Mouse (Mus musculus): ENCODE data around the gene Blm. TPM values are rescaled to one million over a fixed set of nuclear protein-coding genes. Genes with fewer than 3 reads are reported as not detected.

Blm gene
- polyA plus RNA-seq, 1 experiment = 150 TPM

GRCm38 (mm10) chr7:80455505-80456160 lies 79.3 kb downstream of the Blm start:
- Histone ChIP-seq H3K4me3 (replicated peaks) (peak overlapping the region; percentile 62), H3K9me3 (no peaks in the 10 kb centered on the region), H3K4me1 (peaks cover 91% of the 10 kb centered on the region), H3K36me3 (replicated peaks; ENCODE audit: low read length) (peaks cover 92% of the 10 kb centered on the region), H3K27me3 (replicated peaks) (no peaks in the 10 kb centered on the region)
- TF ChIP-seq GATA1 (IDR thresholded peaks at IDR 0.05; ENCODE audit: borderline replicate concordance, low read length) (no peak), FLI1 (IDR thresholded peaks at IDR 0.05; ENCODE audit: low read length) (no peak)

- Histone ChIP-seq H3K36me3 (replicated peaks; ENCODE audit: low read length) (peaks cover 83% of the 10 kb centered on the region), H3K9me3 (no peaks in the 10 kb centered on the region)
- no peak for TF ChIP-seq GATA1 (IDR thresholded peaks at IDR 0.05; ENCODE audit: borderline replicate concordance, low read length)
Measured at GRCm38 (mm10) chr7:80454786-80455185, 80.1 kb downstream of the Blm start.

GRCm38 (mm10) chr7:80453997-80454396 lies 80.9 kb downstream of the Blm start:
- Histone ChIP-seq H3K9me3 (no peaks in the 10 kb centered on the region), H3K4me3 (replicated peaks) (no peak overlapping the region), H3K4me1 (peaks cover 96% of the 10 kb centered on the region), H3K36me3 (replicated peaks; ENCODE audit: low read length) (peaks cover 75% of the 10 kb centered on the region), H3K27me3 (replicated peaks) (no peaks in the 10 kb centered on the region)
- no peak for TF ChIP-seq FLI1 (IDR thresholded peaks at IDR 0.05; ENCODE audit: low read length)

More at GRCm38 (mm10) chr7:80454786-80455185, 80.1 kb downstream of the Blm start:
- Histone ChIP-seq H3K27me3 (replicated peaks) (no peaks in the 10 kb centered on the region), H3K4me3 (replicated peaks) (peak overlapping the region; percentile 18), H3K4me1 (peaks cover 93% of the 10 kb centered on the region)

- H3K36me3 ChIP-seq (replicated peaks; ENCODE audit: low read length) = peaks cover 67% of the 10 kb centered on the region
- peaks cover 97% of the 10 kb centered on the region for H3K4me1 ChIP-seq
- TF ChIP-seq GATA1 (IDR thresholded peaks at IDR 0.05; ENCODE audit: borderline replicate concordance, low read length) (no peak), FLI1 (IDR thresholded peaks at IDR 0.05; ENCODE audit: low read length) (no peak)
- H3K27me3 ChIP-seq (replicated peaks) = no peaks in the 10 kb centered on the region
- H3K4me3 ChIP-seq (replicated peaks) = no peak overlapping the region
- H3K9me3 ChIP-seq = no peaks in the 10 kb centered on the region
Measured at GRCm38 (mm10) chr7:80453121-80453520, 81.8 kb downstream of the Blm start.

- Histone ChIP-seq H3K4me1 (peaks cover 94% of the 10 kb centered on the region), H3K4me3 (replicated peaks) (no peak overlapping the region), H3K36me3 (replicated peaks; ENCODE audit: low read length) (peaks cover 58% of the 10 kb centered on the region), H3K9me3 (no peaks in the 10 kb centered on the region), H3K27me3 (replicated peaks) (no peaks in the 10 kb centered on the region)
- TF ChIP-seq GATA1 (IDR thresholded peaks at IDR 0.05; ENCODE audit: borderline replicate concordance, low read length) = no peak
- no peak for TF ChIP-seq FLI1 (IDR thresholded peaks at IDR 0.05; ENCODE audit: low read length)
Measured at GRCm38 (mm10) chr7:80452241-80452640, 82.7 kb downstream of the Blm start.

GRCm38 (mm10) chr7:80451550-80452232 lies 83.2 kb downstream of the Blm start:
- Histone ChIP-seq H3K27me3 (replicated peaks) (no peaks in the 10 kb centered on the region), H3K4me3 (replicated peaks) (no peak overlapping the region), H3K4me1 (peaks cover 94% of the 10 kb centered on the region), H3K9me3 (no peaks in the 10 kb centered on the region), H3K36me3 (replicated peaks; ENCODE audit: low read length) (peaks cover 52% of the 10 kb centered on the region)
- TF ChIP-seq GATA1 (IDR thresholded peaks at IDR 0.05; ENCODE audit: borderline replicate concordance, low read length) (no peak), FLI1 (IDR thresholded peaks at IDR 0.05; ENCODE audit: low read length) (no peak)

GRCm38 (mm10) chr7:80450354-80450753 lies 84.6 kb downstream of the Blm start:
- H3K27me3 ChIP-seq (replicated peaks) = no peaks in the 10 kb centered on the region
- TF ChIP-seq GATA1 (IDR thresholded peaks at IDR 0.05; ENCODE audit: borderline replicate concordance, low read length) = no peak
- no peak for TF ChIP-seq FLI1 (IDR thresholded peaks at IDR 0.05; ENCODE audit: low read length)
- H3K9me3 ChIP-seq = no peaks in the 10 kb centered on the region
- peaks cover 41% of the 10 kb centered on the region for H3K36me3 ChIP-seq (replicated peaks; ENCODE audit: low read length)
- H3K4me1 ChIP-seq = peaks cover 94% of the 10 kb centered on the region
- no peak overlapping the region for H3K4me3 ChIP-seq (replicated peaks)

- peaks cover 94% of the 10 kb centered on the region for H3K4me1 ChIP-seq
- TF ChIP-seq GATA1 (IDR thresholded peaks at IDR 0.05; ENCODE audit: borderline replicate concordance, low read length) (no peak), FLI1 (IDR thresholded peaks at IDR 0.05; ENCODE audit: low read length) (no peak)
- no peaks in the 10 kb centered on the region for H3K27me3 ChIP-seq (replicated peaks)
- H3K9me3 ChIP-seq = no peaks in the 10 kb centered on the region
- H3K36me3 ChIP-seq (replicated peaks; ENCODE audit: low read length) = peaks cover 35% of the 10 kb centered on the region
- no peak overlapping the region for H3K4me3 ChIP-seq (replicated peaks)
Measured at GRCm38 (mm10) chr7:80449620-80450091, 85.3 kb downstream of the Blm start.

GRCm38 (mm10) chr7:80447336-80447735 lies 87.6 kb downstream of the Blm start:
- H3K4me1 ChIP-seq = peaks cover 97% of the 10 kb centered on the region
- H3K36me3 ChIP-seq (replicated peaks; ENCODE audit: low read length) = peaks cover 17% of the 10 kb centered on the region
- TF ChIP-seq FLI1 (IDR thresholded peaks at IDR 0.05; ENCODE audit: low read length) (no peak), GATA1 (IDR thresholded peaks at IDR 0.05; ENCODE audit: borderline replicate concordance, low read length) (no peak)
- no peaks in the 10 kb centered on the region for H3K27me3 ChIP-seq (replicated peaks)
- no peaks in the 10 kb centered on the region for H3K9me3 ChIP-seq
- peak overlapping the region; percentile 35 for H3K4me3 ChIP-seq (replicated peaks)

- TF ChIP-seq GATA1 (IDR thresholded peaks at IDR 0.05; ENCODE audit: borderline replicate concordance, low read length) (no peak), FLI1 (IDR thresholded peaks at IDR 0.05; ENCODE audit: low read length) (no peak)
- Histone ChIP-seq H3K4me1 (peaks cover 97% of the 10 kb centered on the region), H3K4me3 (replicated peaks) (peak overlapping the region; percentile 91)
Measured at GRCm38 (mm10) chr7:80446221-80446878, 88.6 kb downstream of the Blm start.

More at GRCm38 (mm10) chr7:80446221-80446878, 88.6 kb downstream of the Blm start:
- Histone ChIP-seq H3K36me3 (replicated peaks; ENCODE audit: low read length) (peaks cover 7% of the 10 kb centered on the region), H3K27me3 (replicated peaks) (no peaks in the 10 kb centered on the region), H3K9me3 (no peaks in the 10 kb centered on the region)
